Mouse (Mus musculus): ENCODE data around the gene Tmem45b. TPM values are rescaled to one million over a fixed set of nuclear protein-coding genes. Genes with fewer than 3 reads are reported as not detected.
"Not testable (repeated sequence)": the region's sequence is repeated elsewhere in the genome, so short reads cannot be mapped to it uniquely, and the experiment has no call there.

Gene Tmem45b
- total RNA-seq (2021), result under 1 TPM; 0.51 to 0.67 TPM
- long read RNA-seq, experiment 1, partial matches to known transcripts, result 0 of 1 reads
- long read RNA-seq, experiment 1, other reads (novel, unspliced or antisense), result 0 of 1 reads
- long read RNA-seq, experiment 2, partial matches to known transcripts, result 0 of 1 reads
- long read RNA-seq, experiment 2, other reads (novel, unspliced or antisense), result 0 of 1 reads

DNA sequence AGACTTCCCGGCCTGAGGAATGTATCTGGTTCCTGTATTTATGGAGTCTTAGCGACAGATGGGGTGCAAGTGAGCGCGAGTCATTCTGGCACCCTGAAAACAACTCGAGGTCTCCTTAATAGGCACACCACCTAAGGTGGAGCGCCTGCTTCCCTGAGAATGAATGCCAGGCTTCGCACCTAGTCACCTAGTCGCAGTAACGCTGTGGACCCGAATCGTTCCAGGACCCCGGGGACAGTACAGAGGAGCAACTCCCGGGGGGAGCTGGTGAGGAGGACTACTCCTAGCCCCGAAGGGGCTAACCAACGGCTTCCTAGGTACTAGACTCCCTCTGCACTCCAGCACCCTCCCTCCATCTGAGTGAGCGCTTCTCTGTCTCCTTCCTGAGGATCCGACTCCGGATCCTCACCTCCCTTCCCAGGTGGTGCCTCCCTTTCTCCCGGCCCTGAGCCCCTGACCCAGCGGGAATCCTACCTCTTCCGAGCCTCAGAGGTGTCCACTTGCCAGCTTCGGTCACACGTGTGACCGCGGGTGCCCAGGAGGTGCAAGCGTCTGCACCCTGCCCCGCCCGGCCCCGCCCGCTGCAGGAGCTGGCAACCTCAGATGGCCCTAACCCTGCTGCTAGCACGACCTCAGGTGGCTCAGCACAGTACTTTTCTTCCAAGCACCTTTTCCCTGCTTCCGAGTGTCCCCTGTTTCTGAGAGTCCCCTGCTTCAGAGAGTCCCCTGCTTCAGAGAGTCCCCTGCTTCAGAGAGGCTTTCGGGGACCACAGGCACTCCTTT lies at the start of gene Tmem45b:
TSS of gene Tmem45b (minus strand) at position 771 of the 783 bp plus-strand sequence.
- intact Hi-C loops (cut with DNase I), result no loop called here
- DNase-seq, result no peak

DNA sequence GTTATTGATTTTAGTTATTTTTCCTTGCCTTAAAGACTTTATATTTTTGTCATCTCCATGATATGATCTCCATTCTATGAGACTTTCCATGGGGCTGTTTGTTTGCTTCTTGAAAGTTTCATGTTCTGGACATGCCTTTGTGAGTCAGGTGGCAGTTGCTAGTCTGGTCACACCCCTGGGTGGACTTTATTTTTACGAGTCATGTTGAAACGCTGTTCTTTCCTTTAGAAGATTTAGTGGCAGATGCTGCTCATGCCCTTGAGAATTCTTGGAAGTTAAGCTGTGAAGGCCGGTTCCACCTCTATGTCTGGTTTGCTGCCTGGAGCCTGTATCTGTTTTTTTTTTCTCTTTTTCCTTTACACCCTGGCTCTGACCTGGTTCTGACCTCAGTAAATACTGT lies 43.9 kb upstream of the Tmem45b start:
- no peak for DNase-seq
- intact Hi-C loops (cut with DNase I), result no loop called here

DNA sequence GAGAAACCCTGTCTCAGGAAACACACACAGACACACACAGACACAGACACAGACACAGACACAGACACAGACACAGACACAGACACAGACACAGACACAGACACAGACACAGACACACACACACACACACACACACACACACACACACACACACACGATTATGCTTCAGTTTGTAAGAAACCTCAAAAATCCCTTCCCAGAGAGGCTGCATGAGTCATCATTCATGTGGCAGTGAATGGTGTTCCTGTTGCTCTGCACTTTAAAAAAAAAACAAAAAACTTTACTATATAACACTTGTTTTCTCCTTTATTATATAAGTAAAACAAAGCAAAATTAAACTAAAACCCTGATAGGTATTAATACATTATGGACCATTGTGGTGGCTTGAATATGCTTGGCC lies 37.0 kb upstream of the Tmem45b start:
- intact Hi-C loops (cut with DNase I); DNase-seq: not testable (repeated sequence)

DNA sequence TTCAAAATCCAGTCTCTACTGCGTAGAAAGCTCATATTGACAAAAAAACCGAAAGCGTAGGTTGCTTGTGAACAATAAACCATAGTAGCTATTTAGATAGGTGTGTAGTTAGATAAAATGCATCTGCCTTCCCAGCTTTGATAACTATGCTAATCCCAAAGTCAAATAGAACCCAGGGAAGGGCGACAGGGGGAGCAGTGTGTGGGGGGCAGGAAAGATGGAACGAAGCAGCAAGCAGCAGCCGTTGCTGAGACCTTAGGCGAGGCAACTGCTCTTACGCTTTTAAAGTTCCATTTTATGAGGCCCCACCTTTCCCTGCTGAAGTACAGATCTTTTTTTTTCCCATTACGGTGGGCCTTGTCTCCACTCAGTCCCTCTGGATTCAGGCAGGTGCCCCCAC lies 1.1 kb downstream of the Tmem45b start:
- intact Hi-C loops (cut with DNase I), result no loop called here

DNA sequence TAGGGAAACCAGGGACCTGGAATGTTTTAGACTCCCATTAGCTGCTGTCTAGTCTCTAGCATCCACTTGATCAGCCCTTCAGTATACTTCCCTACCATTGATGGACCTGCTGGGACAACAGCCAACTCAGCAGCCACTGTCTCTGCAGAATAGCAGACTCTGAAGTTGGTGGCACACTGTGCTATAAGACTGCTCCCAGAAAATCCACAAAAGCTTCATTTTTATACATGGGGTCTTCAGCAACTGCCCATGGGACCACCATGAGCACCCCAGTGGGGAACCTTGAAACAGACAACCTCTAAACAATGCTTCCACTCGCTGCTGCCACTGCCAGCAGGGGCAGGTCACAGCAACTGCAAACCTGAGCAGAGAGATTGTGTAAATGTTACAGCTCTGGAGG lies 9.9 kb downstream of the Tmem45b start:
- intact Hi-C loops (cut with DNase I), result no loop called here
- DNase-seq, result no peak

More for the DNA sequence above, 1.1 kb downstream of the Tmem45b start:
- DNase-seq, result no peak

DNA sequence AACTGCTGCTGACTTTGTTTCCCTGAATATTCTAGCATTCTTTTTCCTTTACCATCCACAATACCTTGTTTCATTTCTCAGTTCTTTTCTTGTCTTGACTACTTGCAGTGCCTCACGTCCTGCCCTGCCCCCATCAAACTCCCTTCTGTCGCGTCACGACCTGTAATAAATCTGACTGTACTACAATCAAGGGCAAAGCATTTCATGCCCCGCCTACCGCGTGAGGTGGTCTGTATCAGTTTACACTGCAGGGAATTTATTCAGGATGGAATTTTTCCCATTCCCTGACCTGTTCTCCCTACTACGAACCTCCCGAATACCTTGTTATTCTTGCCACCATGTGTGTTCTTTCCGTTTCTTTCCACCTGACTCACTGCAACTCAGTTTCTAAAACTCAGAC lies 12.1 kb downstream of the Tmem45b start:
- intact Hi-C loops (cut with DNase I), result no loop called here
- no peak for DNase-seq

DNA sequence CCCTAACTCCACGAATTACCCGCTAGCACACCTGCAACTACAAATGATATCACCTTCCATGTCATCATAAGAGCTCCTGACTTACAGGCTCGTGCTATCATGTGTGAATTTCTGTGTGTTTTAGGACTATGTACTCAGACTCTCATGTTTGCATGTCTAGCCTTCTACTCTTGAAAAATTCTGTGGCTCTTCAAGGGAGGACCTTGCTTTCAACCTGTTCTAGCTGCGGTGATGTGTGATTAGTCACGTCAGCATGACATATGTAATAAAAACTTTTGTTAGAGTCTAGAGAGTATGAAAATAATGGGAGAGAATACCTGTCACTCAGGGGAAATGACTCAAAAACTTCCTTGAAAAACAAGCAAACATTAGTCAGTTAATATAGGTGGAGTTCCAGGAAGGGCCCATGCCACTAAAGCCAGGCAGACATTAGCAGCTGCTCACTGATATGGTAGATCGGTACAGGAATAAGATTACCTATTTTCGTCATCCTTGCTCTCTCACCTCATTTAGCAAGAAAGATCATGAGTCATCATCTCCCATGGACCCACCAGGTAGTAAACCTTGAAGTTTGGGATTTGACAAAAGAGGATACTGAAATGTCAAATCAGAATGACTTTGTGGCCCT lies 15.0 kb downstream of the Tmem45b start:
- intact Hi-C loops (cut with DNase I), result no loop called here
- DNase-seq, result no peak

DNA sequence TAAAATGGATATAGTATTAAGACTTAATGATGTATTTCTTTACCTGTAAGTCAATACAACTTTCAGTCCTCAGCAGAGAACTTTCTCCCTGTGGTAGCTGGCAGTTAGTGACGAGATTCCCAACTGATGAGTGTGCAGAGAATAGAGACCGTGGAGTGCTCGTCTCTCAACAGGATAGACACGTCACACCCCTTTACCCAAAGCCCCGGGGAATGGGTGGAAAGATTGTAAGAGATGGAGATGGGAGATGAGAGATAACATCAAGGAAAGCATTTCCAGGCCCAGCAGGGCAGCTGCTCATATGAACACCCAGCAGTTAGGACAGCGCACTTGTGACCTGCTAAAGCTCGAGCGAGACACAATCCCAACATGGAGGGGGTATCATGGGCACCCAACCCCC lies 20.0 kb downstream of the Tmem45b start:
- no peak for DNase-seq
- intact Hi-C loops (cut with DNase I), result no loop called here

DNA sequence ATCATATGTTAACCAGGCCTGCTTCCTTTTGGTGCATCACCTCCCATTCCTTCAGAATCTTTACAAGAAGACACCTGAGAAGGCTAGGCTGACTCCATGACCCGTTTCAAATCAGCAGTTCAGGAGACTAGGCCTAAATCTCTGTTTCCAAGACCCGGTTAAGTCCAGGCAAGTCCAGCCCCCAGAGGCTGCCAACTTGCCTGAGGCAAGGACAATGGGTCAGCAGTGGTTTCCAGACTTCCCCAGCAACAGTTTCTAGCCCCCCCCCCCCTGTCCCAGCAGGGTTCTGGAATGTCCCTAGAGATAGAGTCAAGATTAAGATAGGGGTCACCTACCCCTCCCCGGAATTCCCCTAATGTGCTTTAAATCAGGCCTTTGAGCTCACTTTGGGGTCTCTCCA lies 22.8 kb downstream of the Tmem45b start:
- intact Hi-C loops (cut with DNase I), result no loop called here
- no peak for DNase-seq

DNA sequence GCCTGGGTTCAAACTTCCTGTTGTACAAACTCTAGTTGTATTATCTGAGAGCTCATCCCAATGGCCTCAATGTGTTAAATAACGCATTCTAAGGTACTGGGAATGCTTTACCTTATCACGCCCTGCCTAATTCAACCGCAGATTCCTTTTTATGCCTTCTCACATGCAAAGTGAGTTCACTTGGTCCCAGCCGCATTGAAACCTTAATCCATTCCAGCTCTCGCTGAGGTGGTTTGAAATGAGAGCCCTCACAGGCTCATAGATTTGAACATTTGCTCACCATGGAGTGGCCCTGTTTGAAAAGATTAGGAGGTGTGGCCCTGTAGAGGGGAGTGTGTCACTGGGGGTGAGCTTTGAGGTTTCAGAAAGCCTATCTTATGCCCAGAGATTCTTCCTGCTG lies 23.9 kb downstream of the Tmem45b start:
- intact Hi-C loops (cut with DNase I), result no loop called here
- DNase-seq, result no peak

DNA sequence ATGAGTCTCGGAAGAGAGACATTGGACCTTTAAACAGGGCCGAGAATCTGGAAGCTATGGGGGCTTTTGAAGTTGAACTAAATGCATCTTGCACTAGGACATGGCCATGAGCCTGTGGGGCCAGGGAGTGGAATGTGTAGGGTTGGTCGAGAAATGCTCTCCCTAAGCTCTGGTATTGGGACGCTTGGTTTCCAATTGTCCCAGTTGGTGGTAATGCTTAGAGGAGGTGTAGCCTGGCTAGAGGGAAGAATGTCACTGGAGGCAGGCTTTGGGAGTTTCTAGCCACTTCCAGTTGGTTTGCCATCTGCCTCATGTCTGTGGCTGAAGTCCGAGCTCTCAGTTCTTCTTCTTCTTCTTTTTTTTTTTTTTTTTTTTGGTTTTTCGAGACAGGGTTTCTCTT lies 24.9 kb downstream of the Tmem45b start:
- no peak for DNase-seq
- intact Hi-C loops (cut with DNase I), result no loop called here

DNA sequence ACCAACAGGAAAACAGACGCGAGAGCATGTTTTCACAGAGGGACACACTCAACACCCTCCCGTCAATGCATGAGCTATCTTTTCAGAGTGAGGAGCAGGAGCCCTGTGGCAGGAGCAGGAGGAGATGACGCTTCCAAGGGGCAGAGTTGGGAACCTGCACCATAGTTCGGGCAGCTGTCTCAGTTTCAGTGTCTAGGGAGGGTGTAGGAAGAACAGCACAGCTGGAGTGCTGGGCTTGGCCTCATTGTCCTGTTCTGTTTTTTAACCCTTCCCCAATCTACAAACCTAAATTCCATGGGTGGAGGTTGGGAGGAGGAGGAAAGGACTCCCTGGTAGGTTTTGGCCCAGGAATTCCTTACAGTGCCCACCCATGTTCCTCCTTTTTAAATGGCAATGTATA lies 25.4 kb downstream of the Tmem45b start:
- intact Hi-C loops (cut with DNase I), result no loop called here
- DNase-seq, result no peak

DNA sequence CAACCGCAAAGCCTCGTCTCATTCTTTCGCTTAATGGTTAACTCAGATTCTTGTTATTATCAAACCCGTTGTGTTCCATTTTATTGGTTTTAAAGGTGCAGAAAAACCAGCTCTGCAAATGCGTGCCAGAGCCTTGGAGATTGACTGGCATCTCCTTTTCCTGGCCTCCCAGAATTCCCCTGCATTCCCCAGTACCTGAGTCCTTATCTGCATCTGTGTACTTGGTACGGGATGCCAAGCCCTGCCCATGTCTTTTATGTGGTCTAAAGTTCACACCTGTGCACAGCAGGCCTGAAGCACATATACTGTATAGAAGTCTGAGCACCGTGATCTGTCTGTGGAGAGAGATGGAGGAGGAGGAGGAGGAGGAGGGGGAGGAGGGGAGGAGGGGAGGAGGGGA lies 26.4 kb downstream of the Tmem45b start:
- intact Hi-C loops (cut with DNase I), result no loop called here
- DNase-seq, result no peak

DNA sequence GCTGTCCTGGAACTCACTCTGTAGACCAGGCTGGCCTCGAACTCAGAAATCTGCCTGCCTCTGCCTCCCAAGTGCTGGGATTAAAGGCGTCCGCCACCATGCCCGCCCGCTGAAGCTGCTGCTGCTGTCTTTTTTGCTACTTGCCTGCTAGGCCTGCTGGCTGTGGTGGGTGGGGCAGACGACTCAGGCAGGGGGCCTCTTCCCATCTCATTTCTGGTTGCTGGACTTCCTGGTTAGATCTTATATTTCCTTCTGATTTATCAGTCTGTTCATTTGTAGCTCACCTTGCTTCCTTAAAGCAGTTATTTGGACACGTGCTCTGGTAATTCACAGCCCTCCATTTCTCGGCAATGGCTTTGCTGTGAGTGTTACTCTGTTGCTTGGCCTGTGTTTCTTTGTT lies 28.8 kb downstream of the Tmem45b start:
- DNase-seq, result no peak
- intact Hi-C loops (cut with DNase I), result no loop called here

DNA sequence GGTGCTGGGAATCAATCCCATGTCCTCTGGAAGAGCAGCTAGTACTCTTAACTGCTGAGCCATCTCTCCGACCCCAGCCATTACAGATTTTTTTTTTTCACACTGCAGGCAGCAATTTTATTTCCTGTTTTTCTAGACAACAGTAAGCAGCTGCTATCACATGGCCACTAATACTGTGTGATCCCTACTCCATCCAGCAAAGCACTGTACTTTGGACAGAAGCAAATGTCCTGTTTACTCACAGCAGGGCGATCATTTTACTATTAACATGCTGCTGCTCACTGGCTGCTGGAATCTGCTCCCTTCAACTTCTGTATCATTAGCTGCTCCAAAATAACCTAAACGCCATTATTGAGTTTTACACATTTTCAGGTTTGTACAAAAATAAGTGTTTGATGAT lies 30.8 kb downstream of the Tmem45b start:
- intact Hi-C loops (cut with DNase I), result no loop called here
- no peak for DNase-seq

DNA sequence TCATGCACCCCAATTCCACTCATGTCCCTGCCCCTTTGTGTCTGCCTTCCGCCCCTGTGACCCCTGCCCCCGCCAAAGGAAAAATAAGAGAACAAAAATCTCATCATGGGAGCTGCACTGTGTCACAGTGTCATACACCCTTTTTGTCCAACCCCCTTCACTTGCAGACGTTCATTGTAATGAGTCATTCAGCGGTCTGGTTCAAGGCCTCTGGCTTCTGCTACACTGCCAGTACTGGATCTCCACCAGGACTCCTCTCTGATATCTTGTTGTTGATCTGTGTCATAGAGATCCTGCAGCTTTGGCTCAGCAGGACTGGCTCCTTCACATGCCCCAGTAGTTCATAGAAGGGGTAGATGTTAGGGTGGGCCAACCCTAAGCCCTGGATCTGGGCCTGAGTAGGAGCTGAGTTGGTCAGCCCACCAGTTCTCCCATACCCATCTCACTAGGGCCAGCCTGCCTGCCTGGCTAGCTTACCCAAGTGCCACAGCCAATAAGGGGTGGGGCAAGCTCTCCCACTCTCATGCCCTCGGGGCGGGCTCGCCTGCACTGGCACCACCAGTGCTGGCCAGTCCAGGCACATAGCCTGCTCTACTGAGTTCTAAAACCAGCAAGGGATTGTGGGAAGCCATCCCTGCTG lies 31.8 kb downstream of the Tmem45b start:
- intact Hi-C loops (cut with DNase I), result no loop called here

DNA sequence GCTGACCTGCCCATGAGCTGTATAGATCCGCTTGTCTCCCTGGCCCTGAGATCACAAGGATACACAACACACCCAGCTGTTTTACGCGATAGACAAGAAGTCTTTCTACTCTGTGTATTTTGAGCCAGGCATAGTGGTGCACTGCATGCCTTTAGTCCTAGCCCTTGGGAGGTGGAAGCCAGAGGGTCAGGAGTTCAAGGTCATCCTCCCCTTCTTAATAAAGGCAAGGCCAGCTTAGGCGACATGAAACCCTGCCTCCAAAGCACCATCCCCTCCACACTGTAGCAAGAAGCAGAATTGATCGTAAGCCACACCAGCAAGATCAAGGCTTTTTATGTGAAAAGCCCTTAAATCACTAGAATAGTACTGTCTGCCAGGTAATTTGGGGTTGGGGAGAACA lies 32.5 kb downstream of the Tmem45b start:
- DNase-seq, result no peak
- intact Hi-C loops (cut with DNase I), result no loop called here

More for the DNA sequence above, 31.8 kb downstream of the Tmem45b start:
- no peak for DNase-seq

DNA sequence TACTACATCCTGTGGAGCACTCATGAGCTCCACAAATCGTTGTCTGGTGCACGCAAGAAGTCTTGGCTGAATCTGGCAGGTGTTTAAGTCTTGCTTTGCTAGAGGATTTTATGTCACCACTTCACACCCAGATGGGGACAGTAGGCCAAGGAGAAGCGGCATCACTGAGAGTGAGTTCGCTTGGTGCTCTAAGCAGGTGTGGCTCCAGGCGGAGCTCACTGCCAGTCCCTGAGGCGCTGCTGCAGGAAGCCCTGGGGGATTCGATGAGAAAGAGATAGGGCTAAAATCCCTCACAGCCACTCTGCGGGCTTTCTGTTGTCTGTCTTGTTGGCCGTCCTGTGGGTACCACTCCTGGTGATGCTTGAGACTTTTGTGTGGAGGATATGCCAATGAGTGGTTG lies 34.3 kb downstream of the Tmem45b start:
- no peak for DNase-seq
- intact Hi-C loops (cut with DNase I), result no loop called here

DNA sequence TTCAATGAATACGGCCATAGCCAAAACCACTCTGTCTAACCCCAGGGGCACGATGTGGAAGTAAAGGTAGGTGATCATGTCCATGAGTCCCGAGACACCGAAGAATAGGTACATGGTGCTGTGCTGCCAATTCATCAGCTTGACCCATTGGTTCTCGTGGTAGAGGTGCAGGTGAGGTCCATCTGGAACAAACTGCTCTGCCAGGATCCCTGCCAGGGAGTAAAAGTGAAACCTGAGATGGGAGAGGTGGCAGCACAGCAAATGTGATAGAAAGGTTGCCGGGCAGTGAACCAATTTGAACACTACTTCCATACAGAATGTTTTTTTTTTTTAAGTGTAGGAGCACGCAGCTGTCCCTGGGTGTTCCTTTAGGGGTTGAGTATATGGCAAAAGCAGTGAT lies 35.3 kb downstream of the Tmem45b start:
- no peak for DNase-seq
- intact Hi-C loops (cut with DNase I), result no loop called here

DNA sequence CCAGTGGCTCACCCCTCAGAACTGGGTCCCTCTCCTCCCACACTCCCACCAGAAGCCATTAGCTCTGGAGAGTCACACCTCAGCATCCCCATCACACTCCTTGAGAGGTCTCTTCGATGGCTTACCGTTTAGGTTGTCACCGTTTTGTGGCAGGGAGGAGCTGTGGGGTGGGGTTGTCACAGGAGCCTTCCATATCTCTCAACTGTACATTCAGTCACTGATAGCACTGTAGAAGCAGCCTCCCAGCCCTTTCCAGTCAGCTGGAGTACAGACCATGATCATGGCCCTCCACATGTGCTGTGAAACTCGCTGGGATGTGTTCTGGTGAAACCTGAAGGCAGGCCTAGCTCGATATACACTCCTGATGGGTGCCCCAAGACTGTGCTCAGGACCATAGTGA lies 42.1 kb downstream of the Tmem45b start:
- intact Hi-C loops (cut with DNase I), result no loop called here

DNA sequence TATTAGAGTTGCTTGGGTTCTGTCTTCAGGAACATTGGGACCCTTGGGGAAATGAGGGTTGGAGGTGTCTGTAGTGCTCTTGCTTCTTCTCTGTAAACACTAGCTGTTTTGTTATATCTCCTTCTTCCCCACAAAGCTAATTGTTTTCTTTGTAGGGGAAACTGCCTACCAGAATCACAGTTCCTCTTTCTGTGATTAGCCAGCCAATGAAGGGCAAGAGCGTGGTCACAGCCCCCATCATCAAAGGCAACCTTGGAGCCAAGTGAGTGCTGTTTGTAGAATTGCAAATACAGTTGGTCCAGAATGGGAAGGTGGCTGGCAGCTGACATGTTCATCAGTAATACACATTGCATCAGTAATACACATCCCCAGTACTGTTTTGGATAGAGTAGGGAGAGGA lies 45.4 kb downstream of the Tmem45b start:
- intact Hi-C loops (cut with DNase I), result no loop called here
- no peak for DNase-seq

More for the DNA sequence above, 42.1 kb downstream of the Tmem45b start:
- no peak for DNase-seq
